Mouse (Mus musculus) stomach, postnatal 0 days (tissue): ENCODE results near the gene Nipsnap3b.

ENCODE experiments used
- CTCF ChIP-seq: IDR thresholded peaks from 2 replicates; pipeline ENCODE4 v1.5.1; 2016; ENCODE audit warnings: antibody characterized with exemption, low read depth, mild to moderate bottlenecking, moderate library complexity
- EP300 ChIP-seq: optimal IDR thresholded peaks from 2 replicates; pipeline ENCODE3; 2016; ENCODE audit warnings: antibody characterized with exemption

DNA sequence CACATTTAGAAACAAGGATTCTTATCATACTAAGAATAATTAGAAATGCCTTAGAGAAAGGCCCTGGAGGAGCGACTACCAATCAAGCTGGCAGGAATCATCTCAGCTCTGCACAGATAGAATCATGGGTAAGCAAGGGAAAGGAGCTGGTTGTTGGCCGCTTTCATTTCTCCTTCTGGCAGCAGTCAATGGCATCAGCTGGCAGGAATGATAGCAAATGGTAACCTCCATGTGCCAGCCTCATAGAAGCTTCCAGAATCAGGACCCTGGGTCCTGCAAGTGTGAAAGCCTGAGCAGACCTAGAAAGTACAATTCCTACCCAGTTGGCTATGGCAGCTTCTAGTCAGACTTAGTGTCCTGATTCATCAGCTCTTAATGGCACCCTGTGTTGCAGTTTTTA, 25.4 kb upstream of the Nipsnap3b start:
- TF ChIP-seq CTCF (no peak), EP300 (no peak)
